Mouse (Mus musculus): ENCODE data around the gene Mxi1. TPM values are rescaled to one million over a fixed set of nuclear protein-coding genes. Genes with fewer than 3 reads are reported as not detected.
A peak's percentile ranks its signal among the peaks of the same experiment; 100 is the strongest.

Gene Mxi1
- total RNA-seq, 1 experiment from 2014 or later, result 75.6 TPM

GRCm38 (mm10) chr19:53335241-53335640 is 24.9 kb downstream of the Mxi1 start:
- no peak for ATAC-seq (replicated peaks in 1 of 2; ENCODE audit: insufficient read depth in 1 of 2, low FRiP score in 2 of 2, low TSS enrichment in 1 of 2, low read depth in 1 of 2, poor library complexity in 2 of 2, severe bottlenecking in 2 of 2)

- no peak for ATAC-seq (replicated peaks in 1 of 2; ENCODE audit: insufficient read depth in 1 of 2, low FRiP score in 2 of 2, low TSS enrichment in 1 of 2, low read depth in 1 of 2, poor library complexity in 2 of 2, severe bottlenecking in 2 of 2)
Observed at GRCm38 (mm10) chr19:53340423-53340822, 30.1 kb downstream of the Mxi1 start.

GRCm38 (mm10) chr19:53343174-53343881 is 33.0 kb downstream of the Mxi1 start:
- ATAC-seq (replicated peaks in 1 of 2; ENCODE audit: insufficient read depth in 1 of 2, low FRiP score in 2 of 2, low TSS enrichment in 1 of 2, low read depth in 1 of 2, poor library complexity in 2 of 2, severe bottlenecking in 2 of 2), result no peak

- ATAC-seq (replicated peaks in 1 of 2; ENCODE audit: insufficient read depth in 1 of 2, low FRiP score in 2 of 2, low TSS enrichment in 1 of 2, low read depth in 1 of 2, poor library complexity in 2 of 2, severe bottlenecking in 2 of 2), result no peak
Observed at GRCm38 (mm10) chr19:53344062-53344461, 33.7 kb downstream of the Mxi1 start.

- ATAC-seq (replicated peaks in 1 of 2; ENCODE audit: insufficient read depth in 1 of 2, low FRiP score in 2 of 2, low TSS enrichment in 1 of 2, low read depth in 1 of 2, poor library complexity in 2 of 2, severe bottlenecking in 2 of 2), result no peak
Observed at GRCm38 (mm10) chr19:53345766-53346165, 35.4 kb downstream of the Mxi1 start.

- ATAC-seq (replicated peaks in 1 of 2; ENCODE audit: insufficient read depth in 1 of 2, low FRiP score in 2 of 2, low TSS enrichment in 1 of 2, low read depth in 1 of 2, poor library complexity in 2 of 2, severe bottlenecking in 2 of 2), result no peak
Observed at GRCm38 (mm10) chr19:53353864-53354263, 43.5 kb downstream of the Mxi1 start.

GRCm38 (mm10) chr19:53354271-53355000 is 44.1 kb downstream of the Mxi1 start:
- ATAC-seq (replicated peaks in 1 of 2; ENCODE audit: insufficient read depth in 1 of 2, low FRiP score in 2 of 2, low TSS enrichment in 1 of 2, low read depth in 1 of 2, poor library complexity in 2 of 2, severe bottlenecking in 2 of 2), result no peak

GRCm38 (mm10) chr19:53355065-53355464 is 44.7 kb downstream of the Mxi1 start:
- ATAC-seq (replicated peaks in 1 of 2; ENCODE audit: insufficient read depth in 1 of 2, low FRiP score in 2 of 2, low TSS enrichment in 1 of 2, low read depth in 1 of 2, poor library complexity in 2 of 2, severe bottlenecking in 2 of 2), result no peak

GRCm38 (mm10) chr19:53359160-53360033 is 49.1 kb downstream of the Mxi1 start:
- no peak for ATAC-seq (replicated peaks in 1 of 2; ENCODE audit: insufficient read depth in 1 of 2, low FRiP score in 2 of 2, low TSS enrichment in 1 of 2, low read depth in 1 of 2, poor library complexity in 2 of 2, severe bottlenecking in 2 of 2)

GRCm38 (mm10) chr19:53360265-53360958 is 50.1 kb downstream of the Mxi1 start:
- no peak for ATAC-seq (replicated peaks in 1 of 2; ENCODE audit: insufficient read depth in 1 of 2, low FRiP score in 2 of 2, low TSS enrichment in 1 of 2, low read depth in 1 of 2, poor library complexity in 2 of 2, severe bottlenecking in 2 of 2)

- no peak for ATAC-seq (replicated peaks in 1 of 2; ENCODE audit: insufficient read depth in 1 of 2, low FRiP score in 2 of 2, low TSS enrichment in 1 of 2, low read depth in 1 of 2, poor library complexity in 2 of 2, severe bottlenecking in 2 of 2)
Observed at GRCm38 (mm10) chr19:53362967-53363366, 52.6 kb downstream of the Mxi1 start.

- ATAC-seq (replicated peaks in 1 of 2; ENCODE audit: insufficient read depth in 1 of 2, low FRiP score in 2 of 2, low TSS enrichment in 1 of 2, low read depth in 1 of 2, poor library complexity in 2 of 2, severe bottlenecking in 2 of 2), result no peak
Observed at GRCm38 (mm10) chr19:53364551-53364950, 54.2 kb downstream of the Mxi1 start.

- ATAC-seq (replicated peaks in 1 of 2; ENCODE audit: insufficient read depth in 1 of 2, low FRiP score in 2 of 2, low TSS enrichment in 1 of 2, low read depth in 1 of 2, poor library complexity in 2 of 2, severe bottlenecking in 2 of 2), result no peak
Observed at GRCm38 (mm10) chr19:53364963-53365362, 54.6 kb downstream of the Mxi1 start.

- no peak for ATAC-seq (replicated peaks in 1 of 2; ENCODE audit: insufficient read depth in 1 of 2, low FRiP score in 2 of 2, low TSS enrichment in 1 of 2, low read depth in 1 of 2, poor library complexity in 2 of 2, severe bottlenecking in 2 of 2)
Observed at GRCm38 (mm10) chr19:53366057-53366775, 55.9 kb downstream of the Mxi1 start.

GRCm38 (mm10) chr19:53366881-53367280 is 56.6 kb downstream of the Mxi1 start:
- no peak for ATAC-seq (replicated peaks in 1 of 2; ENCODE audit: insufficient read depth in 1 of 2, low FRiP score in 2 of 2, low TSS enrichment in 1 of 2, low read depth in 1 of 2, poor library complexity in 2 of 2, severe bottlenecking in 2 of 2)

- ATAC-seq (replicated peaks in 1 of 2; ENCODE audit: insufficient read depth in 1 of 2, low FRiP score in 2 of 2, low TSS enrichment in 1 of 2, low read depth in 1 of 2, poor library complexity in 2 of 2, severe bottlenecking in 2 of 2), result peak; percentile 71 to 75
Observed at GRCm38 (mm10) chr19:53369469-53370043, 59.2 kb downstream of the Mxi1 start.

Measured in hematopoietic stem cell, adult 5-6 weeks (primary cell).